Mouse (Mus musculus): ENCODE data around the gene Asb2.

DNA sequence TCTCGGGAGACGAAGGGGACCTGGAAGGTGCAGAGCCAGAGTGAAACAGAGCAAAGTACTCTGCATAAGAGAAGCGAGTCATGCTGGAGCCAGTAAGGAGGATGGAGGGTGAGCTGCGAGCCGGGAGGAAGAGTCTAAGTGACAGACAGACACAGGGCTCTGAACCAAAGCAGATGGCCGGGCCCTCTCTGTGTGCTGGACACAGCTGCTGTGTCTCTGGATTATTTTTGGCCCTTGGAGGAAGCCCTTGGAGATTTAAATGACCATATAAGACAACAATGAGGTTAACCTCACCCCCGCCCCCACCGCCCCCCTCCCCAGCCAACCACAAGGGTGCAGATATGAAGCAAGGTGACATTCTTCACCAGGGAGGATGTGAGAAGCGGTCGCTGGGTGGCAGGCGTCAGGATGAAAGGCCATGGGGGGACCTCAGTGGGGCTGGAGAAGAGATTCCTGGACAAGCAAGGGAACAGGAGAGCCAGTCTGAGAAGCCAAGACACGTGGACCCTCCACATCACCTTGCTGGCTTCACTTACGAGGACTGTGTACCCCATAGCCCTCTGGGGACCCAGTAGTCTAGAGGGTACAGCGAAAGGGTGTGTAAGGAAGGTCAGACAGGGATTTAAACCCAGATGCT, 17.5 kb downstream of the Asb2 start:
- TF ChIP-seq POLR2A (IDR thresholded peaks at IDR 0.05; ENCODE audit: low read depth, low read length) (no peak), CTCF (conservative IDR thresholded peaks at IDR 0.05; ENCODE audit: insufficient read depth, insufficient read length, low read depth, low read length) (no peak)
